Mouse (Mus musculus) thymus, adult 2 months (tissue): ENCODE measurements around the gene Nras.

ENCODE experiments used
- CTCF ChIP-seq: fragments of 200-500 bp; IDR thresholded peaks from 2 replicates; pipeline ENCODE4 v1.5.1; 2012; ENCODE audit warnings: mild to moderate bottlenecking, control low read depth, low read length, moderate library complexity, borderline replicate concordance; ENCODE audit not compliant: control insufficient read depth, poor library complexity, insufficient read depth; ENCODE audit errors: extremely low read depth
- POLR2A ChIP-seq: fragments of 200-500 bp; IDR thresholded peaks from 2 replicates; pipeline ENCODE4 v1.6.1; 2012; ENCODE audit warnings: mild to moderate bottlenecking, low read length, control low read depth, moderate library complexity; ENCODE audit not compliant: control insufficient read depth, poor library complexity, insufficient read depth; ENCODE audit errors: extremely low read depth

DNA sequence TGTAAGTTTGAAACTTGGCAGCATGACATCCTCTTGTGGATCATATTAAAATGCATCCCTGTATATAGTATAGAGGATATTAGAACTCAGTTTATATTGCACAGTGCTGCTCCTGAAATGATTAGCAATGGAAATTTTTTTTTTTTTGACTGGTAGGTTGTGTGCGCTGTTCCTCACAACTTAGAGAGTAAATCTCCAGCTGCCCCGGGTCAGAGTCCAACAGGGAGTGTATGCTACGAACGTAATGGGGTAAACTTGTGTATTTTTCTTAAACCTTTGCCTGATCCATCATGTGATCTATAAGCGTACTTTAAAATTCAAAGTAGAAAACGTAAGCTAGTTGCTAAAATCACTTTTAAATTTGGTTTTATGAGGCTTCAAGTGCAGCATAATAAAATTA lies 17.8 kb upstream of the Nras start:
- TF ChIP-seq CTCF (no peak), POLR2A (no peak)
